Mouse (Mus musculus): ENCODE results near the gene Lrrc37a. TPM values are rescaled to one million over a fixed set of nuclear protein-coding genes. Genes with fewer than 3 reads are reported as not detected.
"Not testable (repeated sequence)": the region's sequence is repeated elsewhere in the genome, so short reads cannot be mapped to it uniquely, and the experiment has no call there.

The Lrrc37a gene
- polyA plus RNA-seq, 1 experiment from 2014 or later = not detected

DNA sequence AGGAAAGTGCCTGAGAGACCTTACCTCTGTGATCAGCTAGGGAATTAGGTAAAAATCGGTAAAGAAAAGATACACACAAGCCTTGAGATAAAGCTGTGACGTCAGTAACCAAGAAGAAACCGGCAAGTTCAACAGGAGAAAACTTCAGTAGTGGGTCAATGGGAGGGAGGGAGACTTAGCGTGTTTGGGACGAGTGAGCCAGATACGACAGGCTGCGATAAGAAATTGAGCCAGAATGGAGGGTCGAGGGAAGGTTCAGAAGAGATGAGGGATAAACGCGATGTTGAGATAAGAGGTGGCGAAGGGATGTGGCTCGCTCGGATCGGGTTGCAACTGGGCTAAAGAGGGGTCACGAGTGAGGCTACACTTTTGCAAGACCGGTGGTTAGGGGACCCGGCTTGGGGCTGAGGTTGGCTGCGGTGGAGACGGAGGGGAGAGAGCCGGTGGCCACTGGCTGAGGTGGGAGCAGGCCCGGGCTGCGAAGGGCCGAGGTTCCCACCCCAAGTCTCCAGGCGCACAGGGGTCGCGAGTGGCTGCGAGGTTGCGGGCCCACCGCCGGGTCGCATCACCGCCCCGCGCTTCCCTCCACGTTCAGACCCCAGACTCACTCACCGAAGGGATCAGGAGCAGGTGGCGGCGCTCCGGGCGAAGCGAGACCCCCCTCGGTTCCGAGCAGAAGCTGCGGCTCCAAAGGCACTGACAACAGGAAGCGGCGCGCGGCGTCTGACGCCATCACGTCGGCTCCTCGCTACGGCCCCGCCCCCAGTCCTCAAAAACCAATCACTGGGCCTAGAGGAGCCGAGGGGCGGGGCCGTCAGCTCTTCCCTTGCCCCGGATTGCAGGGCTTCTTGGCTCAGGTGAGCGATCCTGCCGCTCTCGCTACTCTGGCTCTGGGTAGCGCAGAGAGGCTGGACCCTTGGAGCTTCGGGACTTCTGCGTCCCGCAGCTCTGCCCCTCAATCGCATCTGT is 92.1 kb downstream of the Lrrc37a start, which contains the start of gene Plekhm1:
TSS of gene Plekhm1 (minus strand) at position 707 of the 969 bp plus-strand sequence.
- peaks cover 9% of the 10 kb centered on the region for H3K27me3 ChIP-seq
- under 1% methylated on average over 67 of the region's 67 CpGs for WGBS
- peak within 1 kb of the TSS; percentile 87 for H3K9ac ChIP-seq
- ATAC-seq (ENCODE audit: low read depth) = peak; percentile 98
- H3K4me3 ChIP-seq = peak within 1 kb of the TSS; percentile 76
- 0 out of 2 replicates have a peak, but pooled peaks cover 3% of the 10 kb centered on the region for H3K36me3 ChIP-seq
- H3K4me1 ChIP-seq (replicated peaks) = peaks cover 33% of the 10 kb centered on the region
- no peaks in the 10 kb centered on the region for H3K9me3 ChIP-seq
- peak within 1 kb of the TSS; percentile 84 for H3K4me2 ChIP-seq
- peak within 1 kb of the TSS; percentile 75 for H3K27ac ChIP-seq (replicated peaks)

DNA sequence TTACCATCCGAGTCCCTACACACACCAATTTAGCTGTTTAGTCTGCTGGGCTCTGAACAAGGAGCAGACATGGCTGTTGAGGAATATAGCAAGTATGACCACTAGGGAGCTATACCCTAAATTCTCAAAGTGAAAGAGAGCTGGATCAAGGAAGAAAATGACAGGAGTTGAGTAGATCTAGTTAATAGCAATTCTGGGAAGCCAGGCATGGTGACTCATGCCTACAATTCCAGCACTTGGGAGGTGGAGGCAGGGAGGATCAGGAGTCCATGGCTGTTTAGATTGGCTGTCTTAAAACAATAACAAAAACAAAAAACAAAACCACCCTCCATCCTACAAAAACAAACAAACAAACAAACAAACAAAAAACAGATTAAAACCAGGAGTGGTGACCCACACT is 93.1 kb downstream of the Lrrc37a start:
- H3K36me3 ChIP-seq = 0 out of 2 replicates have a peak, but pooled peaks cover 6% of the 10 kb centered on the region
- peaks cover 7% of the 10 kb centered on the region for H3K27me3 ChIP-seq
- 88% methylated on average over 1 of the region's 1 CpGs for WGBS
- H3K9me3 ChIP-seq = no peaks in the 10 kb centered on the region
- H3K9ac ChIP-seq = no peak overlapping the region
- H3K4me2 ChIP-seq = peak overlapping the region; percentile 84
- ATAC-seq (ENCODE audit: low read depth) = no peak
- H3K4me1 ChIP-seq (replicated peaks) = peaks cover 36% of the 10 kb centered on the region
- H3K27ac ChIP-seq (replicated peaks) = no peak overlapping the region
- peak overlapping the region; percentile 76 for H3K4me3 ChIP-seq

DNA sequence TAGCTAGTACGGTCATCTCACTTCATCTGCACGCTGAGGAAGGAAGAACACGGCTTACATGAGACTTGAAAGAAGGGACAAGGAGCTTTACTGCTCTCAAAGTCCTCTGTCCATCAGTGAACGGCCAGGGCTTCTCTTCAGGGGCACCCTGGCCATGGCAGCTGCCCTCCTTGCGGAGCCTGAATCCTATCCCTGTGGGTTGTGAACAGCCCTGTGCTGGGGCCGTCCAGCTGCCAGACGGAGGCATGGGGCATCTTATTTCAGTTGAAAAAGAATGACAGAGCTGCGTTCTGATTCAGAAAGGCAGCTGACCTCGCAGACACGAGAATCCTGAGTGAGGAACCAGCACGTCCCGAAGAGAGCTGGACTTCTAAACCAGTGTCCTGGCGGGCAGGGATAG is 95.5 kb downstream of the Lrrc37a start:
- Histone ChIP-seq H3K36me3 (0 out of 2 replicates have a peak, but pooled peaks cover 18% of the 10 kb centered on the region), H3K4me1 (replicated peaks) (peaks cover 36% of the 10 kb centered on the region), H3K27me3 (no peaks in the 10 kb centered on the region), H3K4me3 (no peak overlapping the region), H3K9me3 (no peaks in the 10 kb centered on the region), H3K9ac (no peak overlapping the region), H3K27ac (replicated peaks) (no peak overlapping the region), H3K4me2 (no peak overlapping the region)
- ATAC-seq (ENCODE audit: low read depth) = no peak
- 90% methylated on average over 13 of the region's 13 CpGs for WGBS

DNA sequence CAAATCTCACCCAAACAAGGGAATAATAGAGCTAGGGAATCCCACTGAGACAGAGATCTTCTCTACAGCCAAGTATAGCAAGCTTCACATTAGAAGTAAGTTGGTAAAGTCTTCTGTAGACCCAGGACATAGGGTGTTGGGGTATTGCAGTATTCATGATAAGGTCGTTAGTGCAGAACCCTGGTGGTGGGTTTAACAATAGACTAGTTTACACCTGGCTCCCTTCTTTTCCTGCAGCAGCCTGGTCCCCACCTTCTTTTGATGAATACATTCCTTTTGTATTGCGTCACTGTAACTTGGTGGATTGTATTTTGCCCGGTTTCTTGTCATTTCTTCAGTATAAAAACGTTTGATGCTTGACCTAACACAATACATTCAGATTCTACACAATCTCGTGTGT is 97.3 kb downstream of the Lrrc37a start:
- WGBS = 69% methylated on average over 5 of the region's 5 CpGs
- not testable (repeated sequence) for H3K4me3 ChIP-seq; H3K4me2 ChIP-seq; H3K9me3 ChIP-seq; H3K27ac ChIP-seq (replicated peaks); ATAC-seq (ENCODE audit: low read depth); H3K9ac ChIP-seq; H3K27me3 ChIP-seq
- peaks cover 28% of the 10 kb centered on the region for H3K4me1 ChIP-seq (replicated peaks)
- peaks cover 34% of the 10 kb centered on the region for H3K36me3 ChIP-seq

DNA sequence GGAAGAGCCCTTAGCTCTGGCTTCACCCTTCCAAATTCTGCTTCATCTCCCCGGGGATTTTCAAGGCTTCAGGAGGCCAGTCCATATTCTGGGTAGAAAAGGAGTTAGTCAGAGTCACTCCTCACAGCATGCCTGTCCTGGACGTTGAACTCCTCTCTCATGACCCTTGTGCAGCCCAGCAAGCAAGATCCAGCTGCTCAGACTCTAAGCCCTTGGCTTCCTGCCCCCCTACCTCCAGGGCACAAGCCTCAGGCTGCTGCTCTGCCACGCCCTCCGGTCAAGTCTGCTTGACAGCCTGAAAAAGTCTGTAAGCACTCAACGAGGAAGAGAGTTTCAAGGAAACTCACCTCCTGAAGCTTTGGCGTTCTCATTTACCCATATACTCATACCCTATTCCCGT is 97.8 kb downstream of the Lrrc37a start:
- H3K4me2 ChIP-seq = no peak overlapping the region
- no peak overlapping the region for H3K9ac ChIP-seq
- no peaks in the 10 kb centered on the region for H3K27me3 ChIP-seq
- H3K27ac ChIP-seq (replicated peaks) = no peak overlapping the region
- no peak overlapping the region for H3K4me3 ChIP-seq
- ATAC-seq (ENCODE audit: low read depth) = no peak
- H3K36me3 ChIP-seq = peaks cover 35% of the 10 kb centered on the region
- H3K4me1 ChIP-seq (replicated peaks) = peaks cover 23% of the 10 kb centered on the region
- 82% methylated on average over 7 of the region's 7 CpGs for WGBS
- no peaks in the 10 kb centered on the region for H3K9me3 ChIP-seq

GRCm38 (mm10) chr11:103405814-103406213 is 98.6 kb downstream of the Lrrc37a start:
- Histone ChIP-seq H3K9ac (no peak overlapping the region), H3K36me3 (peaks cover 35% of the 10 kb centered on the region), H3K9me3 (no peaks in the 10 kb centered on the region), H3K4me2 (no peak overlapping the region), H3K27me3 (no peaks in the 10 kb centered on the region), H3K4me1 (replicated peaks) (peaks cover 16% of the 10 kb centered on the region), H3K4me3 (no peak overlapping the region), H3K27ac (replicated peaks) (no peak overlapping the region)
- ATAC-seq (ENCODE audit: low read depth) = no peak
- 90% methylated on average over 1 of the region's 1 CpGs for WGBS

GRCm38 (mm10) chr11:103404618-103405017 is 99.8 kb downstream of the Lrrc37a start:
- no peak for ATAC-seq (ENCODE audit: low read depth)
- H3K9ac ChIP-seq = no peak overlapping the region
- no peak overlapping the region for H3K4me3 ChIP-seq
- peaks cover 35% of the 10 kb centered on the region for H3K36me3 ChIP-seq
- H3K9me3 ChIP-seq = no peaks in the 10 kb centered on the region
- peaks cover 12% of the 10 kb centered on the region for H3K4me1 ChIP-seq (replicated peaks)
- H3K27ac ChIP-seq (replicated peaks) = no peak overlapping the region
- H3K4me2 ChIP-seq = no peak overlapping the region
- H3K27me3 ChIP-seq = no peaks in the 10 kb centered on the region

- no peak for ATAC-seq (ENCODE audit: low read depth)
- H3K27me3 ChIP-seq = no peaks in the 10 kb centered on the region
- peaks cover 33% of the 10 kb centered on the region for H3K36me3 ChIP-seq
- WGBS = 65% methylated on average over 4 of the region's 4 CpGs
- H3K27ac ChIP-seq (replicated peaks) = no peak overlapping the region
- H3K9ac ChIP-seq = no peak overlapping the region
- peaks cover 12% of the 10 kb centered on the region for H3K4me1 ChIP-seq (replicated peaks)
- no peak overlapping the region for H3K4me3 ChIP-seq
- H3K4me2 ChIP-seq = no peak overlapping the region
- no peaks in the 10 kb centered on the region for H3K9me3 ChIP-seq
Measured at GRCm38 (mm10) chr11:103403776-103404175, 100.6 kb downstream of the Lrrc37a start.

GRCm38 (mm10) chr11:103402738-103403137 is 101.7 kb downstream of the Lrrc37a start:
- no peaks in the 10 kb centered on the region for H3K27me3 ChIP-seq
- H3K27ac ChIP-seq (replicated peaks) = no peak overlapping the region
- peaks cover 33% of the 10 kb centered on the region for H3K36me3 ChIP-seq
- no peak overlapping the region for H3K4me2 ChIP-seq
- no peaks in the 10 kb centered on the region for H3K9me3 ChIP-seq
- no peak overlapping the region for H3K9ac ChIP-seq
- 90% methylated on average over 5 of the region's 5 CpGs for WGBS
- peaks cover 8% of the 10 kb centered on the region for H3K4me1 ChIP-seq (replicated peaks)
- no peak for ATAC-seq (ENCODE audit: low read depth)
- no peak overlapping the region for H3K4me3 ChIP-seq

GRCm38 (mm10) chr11:103402198-103402597 is 102.2 kb downstream of the Lrrc37a start:
- no peak overlapping the region for H3K4me3 ChIP-seq
- 0 out of 2 replicates have a peak, but pooled peaks cover 3% of the 10 kb centered on the region for H3K4me1 ChIP-seq (replicated peaks)
- no peak overlapping the region for H3K4me2 ChIP-seq
- no peak overlapping the region for H3K27ac ChIP-seq (replicated peaks)
- no peak overlapping the region for H3K9ac ChIP-seq
- no peaks in the 10 kb centered on the region for H3K27me3 ChIP-seq
- no peak for ATAC-seq (ENCODE audit: low read depth)
- 76% methylated on average over 2 of the region's 2 CpGs for WGBS
- peaks cover 33% of the 10 kb centered on the region for H3K36me3 ChIP-seq
- no peaks in the 10 kb centered on the region for H3K9me3 ChIP-seq

Data from neural tube, embryonic 13.5 days (tissue).